Mouse (Mus musculus) liver, embryonic 14.5 days (tissue): ENCODE data around the gene Cenpt.

Source experiments
- CTCF ChIP-seq: IDR thresholded peaks from 2 replicates; pipeline ENCODE4 v1.5.1; 2016; ENCODE audit warnings: antibody characterized with exemption, low read depth, control low read depth
- EP300 ChIP-seq: IDR thresholded peaks from 2 replicates; pipeline ENCODE4 v1.6.1; 2016; ENCODE audit warnings: antibody characterized with exemption, low read depth

DNA sequence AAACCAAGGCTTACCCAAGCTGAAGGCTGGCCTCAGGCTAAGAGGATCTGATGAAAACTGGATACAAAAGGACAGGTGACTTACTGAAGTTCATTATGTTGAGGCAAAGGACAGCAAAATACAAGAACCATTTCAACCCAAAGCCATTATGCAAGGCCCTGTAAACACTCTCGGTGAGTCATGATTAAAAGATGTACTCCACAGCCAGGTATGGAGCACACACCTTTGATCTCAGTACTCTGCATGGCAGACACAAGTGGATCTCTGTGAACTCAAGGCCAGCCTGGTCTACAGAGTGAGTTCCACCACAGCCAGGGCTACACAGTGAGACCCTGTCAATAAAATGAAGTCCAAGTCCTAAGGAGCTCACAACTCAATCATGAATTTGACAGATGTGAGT lies 57.3 kb downstream of the Cenpt start:
- TF ChIP-seq CTCF: no peak
- TF ChIP-seq EP300: no peak
